Mouse (Mus musculus) bone marrow macrophage, adult 2 months (primary cell): ENCODE results near the gene Farp1. TPM values are rescaled to one million over a fixed set of nuclear protein-coding genes. Genes with fewer than 3 reads are reported as not detected.
"Not testable (repeated sequence)": the region's sequence is repeated elsewhere in the genome, so short reads cannot be mapped to it uniquely, and the experiment has no call there.

Experiments used
- H3K27ac ChIP-seq: 2 replicates; pipeline ENCODE4 v1.5.1; 2012; ENCODE audit warnings: low read depth, low read length; ENCODE audit not compliant: insufficient read depth
- H3K4me1 ChIP-seq: 2 replicates; pipeline ENCODE4 v1.6.1; 2012; ENCODE audit warnings: low read length; ENCODE audit not compliant: control insufficient read depth, insufficient read depth
- H3K4me3 ChIP-seq: 2 replicates; pipeline ENCODE4 v1.5.1; 2012; ENCODE audit warnings: mild to moderate bottlenecking, low read length, moderate library complexity; ENCODE audit not compliant: insufficient read depth
- CTCF ChIP-seq: IDR thresholded peaks from 2 replicates; pipeline ENCODE4 v1.5.1; 2012; ENCODE audit warnings: low read depth, mild to moderate bottlenecking, low read length, moderate library complexity
- POLR2A ChIP-seq: IDR thresholded peaks from 2 replicates; pipeline ENCODE4 v1.6.1; 2012; ENCODE audit warnings: mild to moderate bottlenecking, low read depth, low read length, borderline replicate concordance
- polyA plus RNA-seq: library from polyadenylated mRNA; stranded (reverse); fragments of >200 nt; gene quantifications from 2 replicates; pipeline ENCODE4 v1.2.4, GENCODE M21; 2012; ENCODE audit not compliant: missing spikeins, insufficient read depth, insufficient read length

The Farp1 gene
- polyA plus RNA-seq, 1 experiment: 0.55 TPM

- H3K4me3 ChIP-seq: no peak overlapping the region
Measured at GRCm38 (mm10) chr14:121034525-121034924, 475 bp upstream of the Farp1 start.

DNA sequence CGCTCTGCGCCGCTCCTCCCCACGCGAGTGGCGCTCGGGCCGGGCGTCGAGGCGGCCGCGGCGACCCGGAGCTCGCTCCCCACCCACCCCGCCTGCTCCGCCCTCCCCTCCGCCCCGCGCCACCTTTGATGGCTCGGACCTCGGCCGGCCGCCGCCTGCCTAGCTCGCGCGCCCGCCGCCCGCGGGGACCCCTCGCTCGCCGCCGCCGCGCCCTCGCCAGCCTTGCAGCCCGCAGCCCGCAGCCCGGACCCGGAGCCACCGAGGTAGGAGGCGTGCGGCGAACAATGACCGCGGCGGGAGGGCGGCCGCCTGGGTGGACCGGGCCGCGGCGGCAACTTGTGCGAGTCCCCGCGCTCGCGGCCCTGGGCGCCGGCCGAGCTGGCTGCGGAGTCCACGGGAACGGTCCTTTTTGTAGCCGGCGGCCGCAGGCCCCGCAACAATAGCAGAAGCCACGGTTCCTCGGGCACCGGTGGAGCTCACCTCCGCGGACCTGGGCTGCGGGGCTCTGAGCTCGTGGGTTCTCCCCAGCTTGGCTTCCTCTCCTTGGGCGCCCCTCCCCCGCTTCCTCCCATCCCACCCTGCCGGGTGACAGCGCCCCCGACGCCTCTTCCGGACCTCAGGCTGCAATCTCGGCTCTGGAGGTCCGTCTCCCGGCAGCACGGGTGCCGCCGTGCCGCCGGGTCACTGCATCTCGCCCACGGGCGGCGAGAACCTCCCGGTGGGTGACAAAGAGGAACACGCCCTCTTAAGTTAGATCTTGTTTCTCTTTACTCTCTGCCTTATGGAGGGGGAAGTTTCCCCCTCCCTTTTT lies 868 bp downstream of the Farp1 start:
- no peak for TF ChIP-seq CTCF
- no peak for TF ChIP-seq POLR2A
- Histone ChIP-seq H3K4me1 (peaks cover 4% of the 10 kb centered on the region; the same call in 1 of the 2 replicates), H3K27ac (no peak overlapping the region), H3K4me3 (peak overlapping the region; percentile 58)

More at GRCm38 (mm10) chr14:121034525-121034924, 475 bp upstream of the Farp1 start:
- TF ChIP-seq CTCF: no peak
- Histone ChIP-seq H3K27ac (no peak overlapping the region), H3K4me1 (peaks cover 4% of the 10 kb centered on the region; the same call in 1 of the 2 replicates)

- Histone ChIP-seq H3K4me3 (peak overlapping the region; percentile 58; the same call in 1 of the 2 replicates), H3K27ac (no peak overlapping the region), H3K4me1 (peaks cover 4% of the 10 kb centered on the region; the same call in 1 of the 2 replicates)
- TF ChIP-seq CTCF: no peak
- TF ChIP-seq POLR2A: no peak
Measured at GRCm38 (mm10) chr14:121036612-121037221, 1.7 kb downstream of the Farp1 start.

DNA sequence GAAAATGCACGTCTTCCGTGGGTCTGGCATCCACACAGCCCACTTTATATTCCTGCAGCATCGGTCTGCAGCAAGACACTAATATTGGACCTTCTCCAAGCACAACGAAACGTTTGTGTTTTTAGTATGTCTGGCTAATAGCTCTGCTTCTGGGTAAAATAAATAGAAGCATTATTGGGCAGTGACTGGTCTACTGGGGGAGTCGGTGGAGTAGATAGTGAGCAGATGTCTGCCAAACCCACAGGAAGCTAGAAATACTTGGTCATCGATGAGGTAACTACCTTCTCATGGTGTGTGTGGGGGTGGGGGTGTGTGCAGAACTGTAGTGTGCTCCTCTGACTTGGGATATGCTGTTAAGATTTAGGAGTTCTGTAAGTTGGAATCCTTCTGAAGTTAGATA lies 2.3 kb downstream of the Farp1 start:
- H3K27ac ChIP-seq: no peak overlapping the region
- peaks cover 4% of the 10 kb centered on the region; the same call in 1 of the 2 replicates for H3K4me1 ChIP-seq
- TF ChIP-seq CTCF (no peak), POLR2A (no peak)
- H3K4me3 ChIP-seq: no peak overlapping the region

- H3K27ac ChIP-seq: no peak overlapping the region
- no peak for TF ChIP-seq POLR2A
- TF ChIP-seq CTCF: no peak
- H3K4me3 ChIP-seq: no peak overlapping the region
- peaks cover 4% of the 10 kb centered on the region; the same call in 1 of the 2 replicates for H3K4me1 ChIP-seq
Measured at GRCm38 (mm10) chr14:121038676-121039075, 3.7 kb downstream of the Farp1 start.

- Histone ChIP-seq H3K4me3 (no peak overlapping the region), H3K27ac (no peak overlapping the region), H3K4me1 (no peaks in the 10 kb centered on the region)
- TF ChIP-seq CTCF (no peak), POLR2A (no peak)
Measured at GRCm38 (mm10) chr14:121044145-121044544, 9.1 kb downstream of the Farp1 start.

DNA sequence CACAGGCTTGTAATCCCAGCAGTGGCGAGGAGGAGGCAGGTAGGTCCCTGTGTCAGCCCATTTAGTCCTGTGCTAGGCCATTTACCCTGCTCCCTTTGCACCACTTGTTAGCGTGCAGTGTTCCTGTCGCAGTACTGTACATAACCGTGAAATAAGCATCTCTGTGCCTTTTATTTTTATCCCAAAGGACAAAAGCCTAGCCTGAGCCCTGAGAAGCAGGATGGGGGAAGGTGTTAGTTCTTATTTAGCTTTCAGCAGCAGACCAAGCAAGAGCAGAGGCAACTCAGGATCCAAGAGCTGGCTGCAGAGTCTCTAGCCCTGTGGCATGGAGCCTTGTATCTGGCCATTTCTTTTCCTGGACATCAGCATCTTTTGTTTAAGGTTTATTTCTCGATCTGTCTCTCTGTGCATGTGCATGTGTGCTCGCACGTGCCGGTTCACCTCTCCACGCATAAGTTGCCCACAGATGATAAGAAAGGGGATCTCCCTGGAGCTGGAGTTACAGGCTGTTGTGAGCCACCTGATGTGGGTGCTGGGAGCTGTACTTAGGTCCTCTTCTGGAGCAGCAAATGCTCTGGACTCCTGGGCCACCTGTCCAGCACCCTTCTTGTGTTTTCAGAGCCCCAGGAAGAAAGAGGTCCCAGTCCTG lies 11.4 kb downstream of the Farp1 start:
- no peak for TF ChIP-seq POLR2A
- TF ChIP-seq CTCF: no peak
- H3K4me1 ChIP-seq: no peaks in the 10 kb centered on the region; the same call in 1 of the 2 replicates
- no peak overlapping the region for H3K27ac ChIP-seq
- no peak overlapping the region for H3K4me3 ChIP-seq

- H3K4me1 ChIP-seq: no peaks in the 10 kb centered on the region; the same call in 1 of the 2 replicates
- no peak overlapping the region for H3K4me3 ChIP-seq
- no peak overlapping the region for H3K27ac ChIP-seq
- no peak for TF ChIP-seq POLR2A
- no peak for TF ChIP-seq CTCF
Measured at GRCm38 (mm10) chr14:121047780-121048179, 12.8 kb downstream of the Farp1 start.

GRCm38 (mm10) chr14:121051002-121051401 lies 16.0 kb downstream of the Farp1 start:
- not testable (repeated sequence) for H3K4me3 ChIP-seq, H3K27ac ChIP-seq, H3K4me1 ChIP-seq

DNA sequence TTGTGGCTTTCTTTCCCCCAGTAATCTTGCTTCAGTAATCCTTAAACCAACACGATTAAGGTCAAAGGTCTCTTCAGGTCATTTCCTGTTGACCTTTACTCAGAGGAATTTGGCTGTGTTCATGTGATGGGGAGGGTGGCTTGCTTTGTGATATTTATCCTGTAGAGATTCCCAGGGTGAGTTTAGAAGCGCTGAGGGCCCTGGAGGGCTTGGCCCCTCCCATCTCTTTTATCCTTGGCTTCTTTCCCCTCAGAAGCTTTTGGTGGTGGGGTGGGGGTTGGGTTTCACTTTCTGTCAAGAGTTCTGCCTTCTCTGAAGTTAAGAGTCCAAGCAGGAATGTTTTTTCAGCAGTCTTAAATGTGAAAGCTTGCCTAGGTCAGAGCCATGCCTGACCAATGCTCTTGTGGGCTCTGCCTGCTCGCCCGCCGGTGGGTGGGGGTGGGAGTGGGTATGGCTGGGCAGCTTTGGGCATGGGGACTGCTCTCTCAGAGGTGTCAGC lies 18.1 kb downstream of the Farp1 start:
- TF ChIP-seq POLR2A (no peak), CTCF (no peak)
- H3K4me3 ChIP-seq: no peak overlapping the region

More for the DNA sequence above, 18.1 kb downstream of the Farp1 start:
- no peaks in the 10 kb centered on the region; the same call in 1 of the 2 replicates for H3K4me1 ChIP-seq
- H3K27ac ChIP-seq: no peak overlapping the region
